Mouse (Mus musculus): ENCODE data around the gene Stox1. TPM values are rescaled to one million over a fixed set of nuclear protein-coding genes. Genes with fewer than 3 reads are reported as not detected.
"Not testable (repeated sequence)": the region's sequence is repeated elsewhere in the genome, so short reads cannot be mapped to it uniquely, and the experiment has no call there.

The Stox1 gene
- polyA plus RNA-seq (2014; fragmentation: Nextera tagmentation; extraction: Ambion mirVana): 2.8 and 4.6 TPM in 2 replicates

DNA sequence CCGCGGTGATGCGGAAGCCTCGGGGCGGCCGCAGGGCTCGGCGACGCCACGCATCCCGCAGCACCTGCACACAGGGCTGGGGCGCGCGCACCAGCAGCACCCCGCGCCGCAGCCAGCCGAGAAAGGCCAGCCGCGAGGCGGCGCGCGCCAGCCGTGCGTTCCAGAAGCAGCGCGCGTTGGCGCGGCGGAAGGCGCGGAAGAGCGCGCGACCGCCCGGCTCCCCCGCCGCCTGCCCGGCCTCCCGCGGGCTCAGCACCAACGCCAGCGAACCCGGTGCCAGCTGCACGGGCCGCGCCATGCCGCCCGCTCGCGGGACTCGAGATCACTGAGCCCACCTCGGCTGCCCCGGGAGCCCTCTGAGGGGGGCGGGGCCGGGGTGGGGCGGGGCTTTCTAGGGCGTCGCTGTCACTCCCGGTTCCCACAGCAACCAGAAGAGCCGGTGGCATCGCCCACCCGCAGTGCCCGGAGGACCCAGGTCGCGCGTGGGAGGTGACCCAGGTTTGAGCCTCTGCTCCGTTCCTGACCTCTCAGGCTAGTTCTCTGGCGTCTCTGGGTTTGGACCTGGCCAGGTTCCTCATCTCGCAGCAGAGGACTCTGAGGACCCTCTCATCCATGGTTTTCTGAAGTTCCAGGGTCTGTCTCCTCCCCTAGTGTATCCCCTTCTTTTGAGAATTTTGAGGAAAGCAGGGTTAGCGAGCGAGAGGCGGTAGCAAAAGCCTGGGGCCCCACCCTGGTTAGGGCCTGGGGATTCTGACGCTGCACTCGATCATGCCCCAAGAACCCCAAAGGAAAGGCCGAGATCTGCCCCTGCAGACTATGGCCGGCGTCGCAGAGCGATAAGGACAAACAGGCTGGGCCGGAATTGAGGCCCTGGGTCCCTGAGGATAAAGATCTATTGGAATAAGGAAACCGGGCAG, at the start of gene Stox1:
Gene Stox1 (minus strand): TSS at position 358 of the 917 bp plus-strand sequence.
- no peaks in the 10 kb centered on the region for H3K36me3 ChIP-seq (ENCODE audit: control insufficient read depth, insufficient read depth, low read length)
- no peaks in the 10 kb centered on the region for H3K27me3 ChIP-seq (ENCODE audit: control insufficient read depth, insufficient read depth, low read length)
- peak within 1 kb of the TSS; percentile 57; the same call in 1 of the 2 replicates for H3K27ac ChIP-seq (ENCODE audit: low read depth, low read length)
- no peaks in the 10 kb centered on the region for H3K9me3 ChIP-seq (ENCODE audit: control insufficient read depth, low read length)
- H3K9ac ChIP-seq (replicated peaks; ENCODE audit: low read depth, low read length): peak within 1 kb of the TSS; percentile 71
- peak within 1 kb of the TSS; percentile 75 for H3K4me3 ChIP-seq (ENCODE audit: low read depth, low read length)
- 2% methylated on average over 68 of the region's 85 CpGs for WGBS
- peak; percentile 92 for ATAC-seq (ENCODE audit: low read depth)
- H3K4me2 ChIP-seq (ENCODE audit: low read depth, low read length): peak within 1 kb of the TSS; percentile 78
- H3K4me1 ChIP-seq (ENCODE audit: control insufficient read depth, insufficient read depth, low read length): 0 out of 2 replicates have a peak, but pooled peaks cover 3% of the 10 kb centered on the region

DNA sequence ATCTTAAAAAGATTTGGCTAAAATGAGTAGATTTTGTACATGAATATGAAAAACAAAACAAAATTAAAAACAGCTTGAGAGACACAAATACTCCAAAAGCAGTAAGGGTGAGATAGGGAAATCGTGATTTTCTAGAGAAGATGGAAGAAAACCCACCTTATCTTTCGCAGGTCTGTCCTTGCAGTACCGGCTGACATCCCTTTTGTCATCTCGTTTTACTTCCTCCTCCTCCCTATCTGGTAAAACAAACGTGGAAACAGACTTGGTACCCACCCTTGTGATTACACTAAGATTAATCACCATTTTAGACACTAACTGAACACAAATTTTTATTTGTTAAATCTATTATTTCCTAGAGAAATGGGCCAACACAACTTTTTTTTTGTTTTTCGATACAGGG, 24.9 kb upstream of the Stox1 start:
- Histone ChIP-seq H3K36me3 (ENCODE audit: control insufficient read depth, insufficient read depth, low read length) (peaks cover 77% of the 10 kb centered on the region), H3K27me3 (ENCODE audit: control insufficient read depth, insufficient read depth, low read length) (no peaks in the 10 kb centered on the region), H3K4me2 (ENCODE audit: low read depth, low read length) (no peak overlapping the region), H3K4me3 (ENCODE audit: low read depth, low read length) (no peak overlapping the region), H3K4me1 (ENCODE audit: control insufficient read depth, insufficient read depth, low read length) (no peaks in the 10 kb centered on the region), H3K9ac (replicated peaks; ENCODE audit: low read depth, low read length) (no peak overlapping the region), H3K9me3 (ENCODE audit: control insufficient read depth, low read length) (no peaks in the 10 kb centered on the region), H3K27ac (ENCODE audit: low read depth, low read length) (no peak overlapping the region)
- 91% methylated on average over 6 of the region's 6 CpGs for WGBS
- ATAC-seq (ENCODE audit: low read depth): no peak

DNA sequence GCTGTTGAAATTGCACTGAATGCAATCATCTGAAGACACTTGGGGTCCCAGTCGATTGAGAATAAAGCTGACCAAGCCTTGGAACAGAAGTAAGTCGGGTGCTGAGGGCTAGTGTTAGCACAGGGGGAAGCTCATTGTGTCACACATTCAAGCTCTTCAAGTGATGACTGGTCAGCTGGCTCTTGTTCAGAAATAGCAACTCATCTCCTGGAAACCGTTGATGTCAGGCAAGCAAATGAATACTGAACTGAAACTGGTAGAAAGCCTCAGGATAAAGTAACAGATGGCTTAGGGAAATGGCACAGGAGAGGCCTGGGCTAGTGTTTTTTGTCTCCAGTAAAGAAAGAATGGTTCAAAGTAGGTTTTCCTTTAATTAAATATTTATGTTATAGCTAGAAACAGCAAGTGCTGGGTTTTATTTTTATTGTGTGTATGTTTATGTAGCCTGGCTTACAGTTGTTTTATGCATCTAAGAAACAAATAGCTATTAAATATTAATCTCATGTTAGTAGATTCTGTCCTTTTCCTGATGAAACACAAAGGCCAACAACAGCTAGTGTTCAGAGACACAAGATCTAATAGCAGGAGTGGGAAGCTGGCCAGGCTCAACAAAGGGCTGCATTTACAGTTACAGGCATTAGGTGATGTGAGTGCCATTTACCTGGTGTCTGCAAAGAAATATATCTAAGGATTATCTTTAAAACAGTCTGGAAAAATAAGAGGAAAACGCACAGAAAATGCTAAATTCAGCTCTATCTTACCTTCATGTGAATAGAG, 14.2 kb upstream of the Stox1 start:
- no peaks in the 10 kb centered on the region for H3K9me3 ChIP-seq (ENCODE audit: control insufficient read depth, low read length)
- no peaks in the 10 kb centered on the region for H3K4me1 ChIP-seq (ENCODE audit: control insufficient read depth, insufficient read depth, low read length)
- no peak overlapping the region for H3K27ac ChIP-seq (ENCODE audit: low read depth, low read length)
- H3K27me3 ChIP-seq (ENCODE audit: control insufficient read depth, insufficient read depth, low read length): no peaks in the 10 kb centered on the region
- H3K36me3 ChIP-seq (ENCODE audit: control insufficient read depth, insufficient read depth, low read length): peaks cover 22% of the 10 kb centered on the region
- H3K4me2 ChIP-seq (ENCODE audit: low read depth, low read length): no peak overlapping the region
- WGBS: 59% methylated on average over 4 of the region's 4 CpGs
- H3K9ac ChIP-seq (replicated peaks; ENCODE audit: low read depth, low read length): no peak overlapping the region
- H3K4me3 ChIP-seq (ENCODE audit: low read depth, low read length): no peak overlapping the region
- no peak for ATAC-seq (ENCODE audit: low read depth)

DNA sequence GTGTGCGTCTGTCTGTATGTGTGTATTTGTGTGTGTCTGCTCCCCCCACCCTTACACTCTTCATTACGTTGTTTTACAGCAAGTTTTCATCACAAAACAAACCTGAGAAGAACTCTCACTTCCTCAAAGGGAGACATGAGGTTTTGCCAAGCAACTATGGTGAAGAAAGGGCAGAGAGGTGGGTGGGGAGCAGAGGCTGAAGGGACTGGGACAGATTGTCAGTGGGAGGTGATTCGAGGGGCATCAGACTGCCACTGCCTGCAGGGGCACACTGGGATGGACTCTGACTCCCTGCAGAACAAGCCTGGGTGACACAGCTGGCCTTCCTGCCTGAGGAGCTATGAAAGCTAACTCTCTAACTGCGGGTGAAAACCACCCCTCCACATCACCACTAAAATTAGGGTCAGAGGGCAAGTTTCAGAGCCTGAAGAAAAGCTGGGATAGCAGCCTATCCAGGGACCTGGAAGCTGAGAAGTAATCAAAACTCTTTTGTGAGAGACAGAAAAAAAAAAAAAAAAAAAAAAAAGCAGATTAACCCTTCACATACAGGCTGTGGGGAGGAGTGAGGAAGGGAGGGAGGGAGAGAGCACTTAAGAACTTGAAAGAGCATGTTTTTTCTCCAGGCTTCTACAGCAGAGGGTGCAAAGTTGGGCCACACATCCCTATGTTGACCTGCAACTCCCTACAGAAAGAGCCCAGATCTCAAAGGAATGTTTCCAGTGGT, 11.2 kb upstream of the Stox1 start:
- H3K27ac ChIP-seq (ENCODE audit: low read depth, low read length): no peak overlapping the region
- ATAC-seq (ENCODE audit: low read depth): no peak
- H3K27me3 ChIP-seq (ENCODE audit: control insufficient read depth, insufficient read depth, low read length): no peaks in the 10 kb centered on the region
- no peaks in the 10 kb centered on the region for H3K4me1 ChIP-seq (ENCODE audit: control insufficient read depth, insufficient read depth, low read length)
- H3K36me3 ChIP-seq (ENCODE audit: control insufficient read depth, insufficient read depth, low read length): peaks cover 2% of the 10 kb centered on the region; the same call in 1 of the 2 replicates
- H3K4me3 ChIP-seq (ENCODE audit: low read depth, low read length): no peak overlapping the region
- no peaks in the 10 kb centered on the region for H3K9me3 ChIP-seq (ENCODE audit: control insufficient read depth, low read length)
- 50% methylated on average over 4 of the region's 4 CpGs for WGBS
- no peak overlapping the region for H3K4me2 ChIP-seq (ENCODE audit: low read depth, low read length)
- no peak overlapping the region for H3K9ac ChIP-seq (replicated peaks; ENCODE audit: low read depth, low read length)

DNA sequence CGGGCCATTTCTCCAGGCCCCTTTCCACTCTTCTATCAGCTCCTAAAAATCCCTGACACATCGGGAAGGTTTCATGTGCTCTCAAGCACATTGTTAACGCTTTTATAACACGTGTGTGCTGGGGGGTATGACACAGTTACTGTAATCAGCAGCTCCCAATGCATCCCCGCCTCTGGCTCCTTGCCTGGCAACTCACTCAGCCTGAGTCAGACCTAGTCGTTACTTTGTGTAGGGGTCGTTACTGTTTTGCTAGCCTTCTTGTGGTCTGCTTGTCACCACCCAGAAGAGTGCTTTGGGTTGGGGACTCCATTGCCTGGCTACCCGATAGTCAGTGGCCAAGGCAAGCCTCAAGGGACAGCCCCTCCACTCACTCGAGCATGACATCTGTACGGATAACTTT, 4.9 kb upstream of the Stox1 start:
- no peaks in the 10 kb centered on the region for H3K27me3 ChIP-seq (ENCODE audit: control insufficient read depth, insufficient read depth, low read length)
- no peak overlapping the region for H3K4me3 ChIP-seq (ENCODE audit: low read depth, low read length)
- H3K36me3 ChIP-seq (ENCODE audit: control insufficient read depth, insufficient read depth, low read length): no peaks in the 10 kb centered on the region
- 0 out of 2 replicates have a peak, but pooled peaks cover 3% of the 10 kb centered on the region for H3K4me1 ChIP-seq (ENCODE audit: control insufficient read depth, insufficient read depth, low read length)
- H3K27ac ChIP-seq (ENCODE audit: low read depth, low read length): no peak overlapping the region
- WGBS: 69% methylated on average over 10 of the region's 10 CpGs
- H3K9me3 ChIP-seq (ENCODE audit: control insufficient read depth, low read length): no peaks in the 10 kb centered on the region
- no peak overlapping the region for H3K4me2 ChIP-seq (ENCODE audit: low read depth, low read length)
- H3K9ac ChIP-seq (replicated peaks; ENCODE audit: low read depth, low read length): no peak overlapping the region
- ATAC-seq (ENCODE audit: low read depth): no peak

DNA sequence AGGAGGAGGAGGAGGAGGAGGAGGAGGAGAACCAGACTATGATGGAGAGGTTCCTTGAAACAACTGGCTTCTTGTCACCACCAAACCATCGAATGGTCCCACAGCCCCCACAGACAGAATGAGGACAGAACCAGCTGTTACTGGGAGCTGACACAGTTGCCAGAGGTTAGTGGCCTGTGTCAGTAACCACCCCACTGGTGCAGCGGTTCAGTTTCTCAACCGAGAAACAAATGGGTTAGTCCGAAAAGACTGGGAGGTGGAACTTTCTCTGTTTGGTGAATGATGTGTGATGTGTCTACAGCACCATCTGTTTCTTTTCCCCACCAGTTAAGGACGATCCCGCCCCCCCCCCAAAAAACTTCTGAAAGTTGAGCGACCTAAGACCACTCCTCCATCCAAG, 992 bp downstream of the Stox1 start:
- peak overlapping the region; percentile 78; the same call in 1 of the 2 replicates for H3K4me2 ChIP-seq (ENCODE audit: low read depth, low read length)
- H3K36me3 ChIP-seq (ENCODE audit: control insufficient read depth, insufficient read depth, low read length): no peaks in the 10 kb centered on the region
- no peak for ATAC-seq (ENCODE audit: low read depth)
- 0 out of 2 replicates have a peak, but pooled peaks cover 3% of the 10 kb centered on the region for H3K4me1 ChIP-seq (ENCODE audit: control insufficient read depth, insufficient read depth, low read length)
- no peak overlapping the region for H3K4me3 ChIP-seq (ENCODE audit: low read depth, low read length)
- no peaks in the 10 kb centered on the region for H3K27me3 ChIP-seq (ENCODE audit: control insufficient read depth, insufficient read depth, low read length)
- H3K27ac ChIP-seq (ENCODE audit: low read depth, low read length): no peak overlapping the region
- H3K9me3 ChIP-seq (ENCODE audit: control insufficient read depth, low read length): no peaks in the 10 kb centered on the region
- no peak overlapping the region for H3K9ac ChIP-seq (replicated peaks; ENCODE audit: low read depth, low read length)
- 29% methylated on average over 7 of the region's 7 CpGs for WGBS

DNA sequence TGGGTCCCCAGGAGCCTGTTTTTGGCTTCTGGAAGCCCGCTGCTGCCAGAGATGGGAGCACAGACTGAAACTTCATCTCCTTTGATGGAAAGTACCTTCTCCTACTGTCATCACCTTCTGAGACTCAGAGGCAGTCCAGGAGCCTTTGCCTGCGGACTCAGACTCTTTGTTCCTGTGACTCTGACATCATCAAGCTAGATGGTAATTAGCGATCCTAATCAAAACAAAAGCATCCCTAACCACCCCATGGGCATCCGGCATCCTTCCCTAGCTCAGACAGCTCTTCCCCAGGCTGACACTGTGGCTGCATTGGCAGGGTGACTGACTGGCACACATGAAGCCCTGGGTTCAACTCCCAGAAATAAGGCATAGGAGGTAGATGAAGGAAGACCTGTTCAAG, 3.2 kb downstream of the Stox1 start:
- H3K4me2 ChIP-seq (ENCODE audit: low read depth, low read length): no peak overlapping the region
- H3K9ac ChIP-seq (replicated peaks; ENCODE audit: low read depth, low read length): no peak overlapping the region
- ATAC-seq (ENCODE audit: low read depth): no peak
- no peaks in the 10 kb centered on the region for H3K36me3 ChIP-seq (ENCODE audit: control insufficient read depth, insufficient read depth, low read length)
- no peak overlapping the region for H3K27ac ChIP-seq (ENCODE audit: low read depth, low read length)
- 0 out of 2 replicates have a peak, but pooled peaks cover 3% of the 10 kb centered on the region for H3K4me1 ChIP-seq (ENCODE audit: control insufficient read depth, insufficient read depth, low read length)
- no peak overlapping the region for H3K4me3 ChIP-seq (ENCODE audit: low read depth, low read length)
- 26% methylated on average over 4 of the region's 4 CpGs for WGBS
- no peaks in the 10 kb centered on the region for H3K9me3 ChIP-seq (ENCODE audit: control insufficient read depth, low read length)
- no peaks in the 10 kb centered on the region for H3K27me3 ChIP-seq (ENCODE audit: control insufficient read depth, insufficient read depth, low read length)

DNA sequence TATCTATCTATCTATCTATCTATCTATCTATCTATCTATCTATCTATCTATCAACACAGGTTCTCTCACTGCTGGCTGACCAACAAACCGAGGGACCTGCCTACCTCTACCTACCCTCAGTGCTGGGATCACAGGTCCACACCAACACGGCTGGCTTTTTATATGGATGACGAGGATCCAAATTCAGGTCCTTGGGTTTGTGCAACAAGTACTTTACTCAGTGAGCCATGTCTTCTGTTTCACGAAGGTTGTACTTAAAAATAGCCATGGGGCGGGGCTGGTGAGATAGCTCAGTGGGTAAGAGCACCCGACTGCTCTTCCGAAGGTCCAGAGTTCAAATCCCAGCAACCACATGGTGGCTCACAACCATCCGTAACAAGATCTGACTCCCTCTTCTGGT, 5.4 kb downstream of the Stox1 start:
- not testable (repeated sequence) for H3K4me1 ChIP-seq (ENCODE audit: control insufficient read depth, insufficient read depth, low read length); H3K36me3 ChIP-seq (ENCODE audit: control insufficient read depth, insufficient read depth, low read length); H3K27ac ChIP-seq (ENCODE audit: low read depth, low read length); H3K4me2 ChIP-seq (ENCODE audit: low read depth, low read length); H3K27me3 ChIP-seq (ENCODE audit: control insufficient read depth, insufficient read depth, low read length); H3K9ac ChIP-seq (replicated peaks; ENCODE audit: low read depth, low read length); ATAC-seq (ENCODE audit: low read depth); H3K4me3 ChIP-seq (ENCODE audit: low read depth, low read length); H3K9me3 ChIP-seq (ENCODE audit: control insufficient read depth, low read length)
- 90% methylated on average over 7 of the region's 8 CpGs for WGBS
